Mouse (Mus musculus): ENCODE measurements around the gene Fads1. TPM values are rescaled to one million over a fixed set of nuclear protein-coding genes. Genes with fewer than 3 reads are reported as not detected.
A peak's percentile ranks its signal among the peaks of the same experiment; 100 is the strongest.

Gene Fads1
- polyA plus RNA-seq, 1 experiment from 2014 or later: 36.3 TPM

DNA sequence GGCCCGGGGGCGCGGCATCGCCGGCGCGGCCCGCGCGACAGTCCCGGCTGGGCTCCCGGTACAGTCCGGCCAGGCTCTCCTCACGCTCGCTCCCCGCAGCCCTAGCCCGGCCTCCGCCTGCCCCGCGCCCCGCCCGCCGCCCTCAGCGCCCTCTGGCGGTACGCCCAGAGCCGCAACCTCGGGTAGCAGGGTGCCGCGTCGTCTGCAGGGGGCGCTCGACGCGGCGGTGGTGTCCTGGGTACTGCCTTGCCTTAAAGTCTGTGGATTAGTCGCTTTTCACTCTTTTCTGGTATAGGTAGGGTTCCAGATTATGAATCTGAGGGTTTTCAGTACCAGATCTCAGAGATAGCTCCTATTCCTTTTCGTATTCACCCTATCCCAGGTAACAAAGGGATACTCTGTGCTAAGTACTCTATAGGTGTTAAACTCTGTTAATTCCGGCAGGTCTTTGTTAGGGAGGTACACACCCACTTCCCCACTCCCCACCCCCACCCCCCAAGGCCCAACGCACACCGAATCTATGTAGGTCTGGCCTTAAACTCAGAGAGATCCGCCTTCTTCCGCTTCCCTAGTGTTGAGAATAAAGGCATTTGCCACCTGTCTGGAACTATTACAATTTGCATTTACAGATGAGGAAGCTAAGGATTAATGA, 58.1 kb downstream of the Fads1 start, which contains the start of gene Myrf:
Myrf (minus strand) TSS at position 95 of the 652 bp plus-strand sequence.
- peak within 1 kb of the TSS; percentile 48 for H3K4me3 ChIP-seq (ENCODE audit: low read depth, low read length)
- H3K27me3 ChIP-seq (ENCODE audit: control insufficient read depth, insufficient read depth, low read length): no peaks in the 10 kb centered on the region
- H3K9ac ChIP-seq (ENCODE audit: low read length): peak within 1 kb of the TSS; percentile 66
- DNase-seq (ENCODE audit: low spot score) (peak; percentile 93), ATAC-seq (ENCODE audit: low FRiP score, low TSS enrichment) (peak; percentile 83)
- WGBS: 8% methylated on average over 32 of the region's 43 CpGs
- peak within 1 kb of the TSS; percentile 74 for H3K4me2 ChIP-seq (replicated peaks; ENCODE audit: low read depth)
- no peaks in the 10 kb centered on the region for H3K4me1 ChIP-seq (replicated peaks; ENCODE audit: control insufficient read depth, insufficient read depth)
- H3K36me3 ChIP-seq (ENCODE audit: control insufficient read depth, insufficient read depth, low read length): no peaks in the 10 kb centered on the region
- no peaks in the 10 kb centered on the region for H3K9me3 ChIP-seq (ENCODE audit: control insufficient read depth, low read length)
- H3K27ac ChIP-seq (replicated peaks): peak within 1 kb of the TSS; percentile 50
- TF ChIP-seq CTCF (IDR thresholded peaks at IDR 0.05; ENCODE audit: low read depth) (peak; percentile 95), EP300 (optimal IDR thresholded peaks at IDR 0.05) (no peak)

DNA sequence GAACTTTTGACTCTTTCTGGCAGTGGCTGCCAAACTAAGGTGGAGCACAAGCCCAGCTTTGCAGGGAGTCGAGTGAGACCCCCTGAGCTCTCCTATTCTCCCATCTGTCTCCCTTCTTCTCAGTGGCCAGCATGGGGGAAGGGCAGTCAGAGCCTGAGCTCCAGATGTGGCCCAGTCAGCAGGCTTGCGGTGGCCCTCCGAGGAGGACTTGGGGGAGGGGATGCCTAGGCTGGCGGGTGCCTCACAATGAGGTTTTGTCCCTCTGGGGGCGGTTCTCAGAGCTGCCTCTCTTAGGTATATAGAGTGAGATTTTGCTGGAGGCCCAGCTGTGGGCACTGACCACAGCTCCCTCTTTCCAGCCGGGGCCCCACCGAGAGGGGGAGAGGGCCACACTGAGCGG, 60.2 kb downstream of the Fads1 start:
- WGBS: 30% methylated on average over 8 of the region's 8 CpGs
- Histone ChIP-seq H3K4me1 (replicated peaks; ENCODE audit: control insufficient read depth, insufficient read depth) (no peaks in the 10 kb centered on the region), H3K27ac (replicated peaks) (no peak overlapping the region), H3K9me3 (ENCODE audit: control insufficient read depth, low read length) (no peaks in the 10 kb centered on the region), H3K4me2 (replicated peaks; ENCODE audit: low read depth) (no peak overlapping the region), H3K4me3 (ENCODE audit: low read depth, low read length) (no peak overlapping the region), H3K27me3 (ENCODE audit: control insufficient read depth, insufficient read depth, low read length) (no peaks in the 10 kb centered on the region), H3K36me3 (ENCODE audit: control insufficient read depth, insufficient read depth, low read length) (no peaks in the 10 kb centered on the region), H3K9ac (ENCODE audit: low read length) (no peak overlapping the region)
- DNase-seq (ENCODE audit: low spot score): no peak
- no peak for ATAC-seq (ENCODE audit: low FRiP score, low TSS enrichment)
- TF ChIP-seq CTCF (IDR thresholded peaks at IDR 0.05; ENCODE audit: low read depth): no peak
- TF ChIP-seq EP300 (optimal IDR thresholded peaks at IDR 0.05): no peak

DNA sequence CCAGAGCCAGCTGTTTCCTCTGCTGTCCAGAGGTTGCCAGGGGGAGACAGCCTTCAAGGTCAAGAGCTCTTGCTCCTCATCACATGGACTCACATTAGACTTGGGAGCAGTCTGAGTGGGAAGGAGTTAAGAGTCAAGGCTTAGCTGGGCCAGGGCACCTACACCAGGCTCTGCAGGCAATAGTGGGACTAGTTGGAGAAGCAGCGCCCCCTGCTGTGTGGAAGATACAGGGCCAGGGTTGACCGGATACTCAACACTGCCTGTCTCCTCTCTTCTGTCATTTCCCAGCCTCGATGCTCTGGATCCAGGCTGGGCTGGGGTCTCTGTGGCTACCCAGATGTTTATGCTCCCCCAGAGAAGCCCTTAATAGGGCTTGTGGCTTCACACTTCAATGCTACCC, 61.5 kb downstream of the Fads1 start:
- no peak overlapping the region for H3K9ac ChIP-seq (ENCODE audit: low read length)
- H3K27me3 ChIP-seq (ENCODE audit: control insufficient read depth, insufficient read depth, low read length): no peaks in the 10 kb centered on the region
- no peak overlapping the region for H3K27ac ChIP-seq (replicated peaks)
- no peak overlapping the region for H3K4me3 ChIP-seq (ENCODE audit: low read depth, low read length)
- peak; percentile 86 for DNase-seq (ENCODE audit: low spot score)
- H3K9me3 ChIP-seq (ENCODE audit: control insufficient read depth, low read length): no peaks in the 10 kb centered on the region
- TF ChIP-seq CTCF (IDR thresholded peaks at IDR 0.05; ENCODE audit: low read depth): peak; percentile 81
- TF ChIP-seq EP300 (optimal IDR thresholded peaks at IDR 0.05): no peak
- no peaks in the 10 kb centered on the region for H3K36me3 ChIP-seq (ENCODE audit: control insufficient read depth, insufficient read depth, low read length)
- no peak overlapping the region for H3K4me2 ChIP-seq (replicated peaks; ENCODE audit: low read depth)
- WGBS: 18% methylated on average over 3 of the region's 3 CpGs
- no peaks in the 10 kb centered on the region for H3K4me1 ChIP-seq (replicated peaks; ENCODE audit: control insufficient read depth, insufficient read depth)
- peak; percentile 49; the same call in 1 of the 2 replicates for ATAC-seq (ENCODE audit: low FRiP score, low TSS enrichment)

Small RNA genes within 50 kb of the gene (microRNA-seq; reads per million reads assigned to microRNA genes)
- not detected for gene Mir6993

Other genes starting within 250 kb of the Fads1 start
- 2,976 and 2,992 TPM in 2 replicates for gene Fth1, start 202.3 kb upstream of the Fads1 start, polyA plus RNA-seq (2015; fragmentation: Nextera tagmentation; extraction: Ambion mirVana)
- 0.36 and 0.58 TPM in 2 replicates for gene Best1, start 181.3 kb upstream of the Fads1 start, polyA plus RNA-seq (2015; fragmentation: Nextera tagmentation; extraction: Ambion mirVana)
- 14.7 and 14.8 TPM in 2 replicates for gene Rab3il1, start 181.2 kb upstream of the Fads1 start, polyA plus RNA-seq (2015; fragmentation: Nextera tagmentation; extraction: Ambion mirVana)
- 27.5 and 31.2 TPM in 2 replicates for gene Fads3, start 141.3 kb upstream of the Fads1 start, polyA plus RNA-seq (2015; fragmentation: Nextera tagmentation; extraction: Ambion mirVana)
- 34.6 and 35.3 TPM in 2 replicates for gene Fads2, start 81.1 kb upstream of the Fads1 start, polyA plus RNA-seq (2015; fragmentation: Nextera tagmentation; extraction: Ambion mirVana)
- 330 and 370 TPM in 2 replicates for gene Tmem258, start 21.1 kb downstream of the Fads1 start, polyA plus RNA-seq (2015; fragmentation: Nextera tagmentation; extraction: Ambion mirVana)
- 27.8 and 29.2 TPM in 2 replicates for gene Fen1, start 21.3 kb downstream of the Fads1 start, polyA plus RNA-seq (2015; fragmentation: Nextera tagmentation; extraction: Ambion mirVana)
- gene Myrf, start 57.9 kb downstream of the Fads1 start, polyA plus RNA-seq (2015; fragmentation: Nextera tagmentation; extraction: Ambion mirVana): 9.6 and 10.7 TPM in 2 replicates
- gene Dagla, start 122.0 kb downstream of the Fads1 start, polyA plus RNA-seq (2015; fragmentation: Nextera tagmentation; extraction: Ambion mirVana): 1.3 and 1.7 TPM in 2 replicates
- gene Syt7, start 206.2 kb downstream of the Fads1 start, polyA plus RNA-seq (2015; fragmentation: Nextera tagmentation; extraction: Ambion mirVana): 2.7 and 4.3 TPM in 2 replicates

All from stomach, postnatal 0 days (tissue).